Mouse (Mus musculus) spleen, postnatal 10 days (tissue): ENCODE data around the gene Proser3.

Source experiments
- DNase-seq, 2 experiments: peaks; one replicate each; pipeline ENCODE4 v3.0.0; 2021 to 2022; ENCODE audit warnings: low spot score in 2 of 2

The Proser3 gene

GRCm38 (mm10) chr7:30579950-30580349 lies 27.9 kb upstream of the Proser3 start:
- no peak for DNase-seq

- DNase-seq = peak in 1 of 2 experiments; percentile 82
Observed at GRCm38 (mm10) chr7:30572969-30573368, 20.9 kb upstream of the Proser3 start.

GRCm38 (mm10) chr7:30572389-30572788 lies 20.3 kb upstream of the Proser3 start:
- DNase-seq = no peak

- DNase-seq = no peak
Observed at GRCm38 (mm10) chr7:30567555-30567954, 15.5 kb upstream of the Proser3 start.

- no peak for DNase-seq
Observed at GRCm38 (mm10) chr7:30566033-30566432, 13.9 kb upstream of the Proser3 start.

GRCm38 (mm10) chr7:30564970-30565571 lies 13.0 kb upstream of the Proser3 start, which contains the start of gene Igflr1:
TSS of gene Igflr1 (plus strand) at chr7:30565427.
- no peak for DNase-seq

GRCm38 (mm10) chr7:30563906-30564280 lies 11.8 kb upstream of the Proser3 start:
- DNase-seq = peak in 1 of 2 experiments; percentile 43

GRCm38 (mm10) chr7:30563117-30563905 lies 11.2 kb upstream of the Proser3 start, which contains the start of the genes U2af1l4, Gm49396 and Psenen:
TSS of gene U2af1l4 (plus strand) at chr7:30563301.
TSS of gene Gm49396 (plus strand) at chr7:30563344.
TSS of gene Psenen (minus strand) at chr7:30563627.
- DNase-seq = peak; percentile 87 to 96

- DNase-seq = no peak
Observed at GRCm38 (mm10) chr7:30562526-30563116, 10.5 kb upstream of the Proser3 start.

GRCm38 (mm10) chr7:30560296-30560695 lies 8.2 kb upstream of the Proser3 start:
- no peak for DNase-seq

- peak; percentile 76 to 93 for DNase-seq
Observed at GRCm38 (mm10) chr7:30559443-30559954, 7.4 kb upstream of the Proser3 start, which contains the start of gene Lin37. TSS of gene Lin37 (minus strand) at chr7:30559838.

- DNase-seq = no peak
Observed at GRCm38 (mm10) chr7:30558656-30559442, 6.8 kb upstream of the Proser3 start.

GRCm38 (mm10) chr7:30557901-30558514 lies 5.9 kb upstream of the Proser3 start:
- DNase-seq = no peak

GRCm38 (mm10) chr7:30556894-30557536 lies 4.9 kb upstream of the Proser3 start:
- peak in 1 of 2 experiments; percentile 72 for DNase-seq

- DNase-seq = no peak
Observed at GRCm38 (mm10) chr7:30553810-30554584, 1.9 kb upstream of the Proser3 start.

GRCm38 (mm10) chr7:30553021-30553589 lies 1.0 kb upstream of the Proser3 start:
- peak; percentile 62 to 66 for DNase-seq

GRCm38 (mm10) chr7:30551445-30552101 lies 526 bp downstream of the Proser3 start:
- no peak for DNase-seq

- DNase-seq = no peak
Observed at GRCm38 (mm10) chr7:30550603-30551002, 1.5 kb downstream of the Proser3 start.

- DNase-seq = no peak
Observed at GRCm38 (mm10) chr7:30549880-30550279, 2.2 kb downstream of the Proser3 start.
